Mouse (Mus musculus) myocyte (in vitro differentiated cells): ENCODE data around the gene 1700020D05Rik.

ENCODE experiments used
- E2F4 ChIP-seq: IDR thresholded peaks from one replicate; pipeline ENCODE4 v1.6.1; 2011; ENCODE audit warnings: mild to moderate bottlenecking, control low read depth, moderate library complexity; ENCODE audit not compliant: insufficient read depth
- MYOD1 ChIP-seq, 3 experiments: IDR thresholded peaks; one replicate each; pipeline ENCODE4 v1.6.1; 2011; ENCODE audit warnings: control low read depth in 2 of 3, low read depth in 2 of 3, mild to moderate bottlenecking in 2 of 3, moderate library complexity in 1 of 3; ENCODE audit not compliant: insufficient read length in 2 of 3, control insufficient read depth in 1 of 3
- MYOG ChIP-seq, 3 experiments: IDR thresholded peaks; one replicate each; pipeline ENCODE4 v1.6.1; 2011; ENCODE audit warnings: control low read depth in 2 of 3, low read depth in 2 of 3, mild to moderate bottlenecking in 2 of 3; ENCODE audit not compliant: insufficient read length in 2 of 3, control insufficient read depth in 1 of 3, insufficient read depth in 1 of 3
- POLR2A ChIP-seq: IDR thresholded peaks from one replicate; pipeline ENCODE4 v1.6.1; 2011; ENCODE audit warnings: low read depth, mild to moderate bottlenecking, control low read depth, moderate library complexity; ENCODE audit not compliant: insufficient read length
- TCF12 ChIP-seq: IDR thresholded peaks from one replicate; pipeline ENCODE4 v1.6.1; 2011; ENCODE audit warnings: mild to moderate bottlenecking, control low read depth; ENCODE audit not compliant: poor library complexity, insufficient read depth, severe bottlenecking

DNA sequence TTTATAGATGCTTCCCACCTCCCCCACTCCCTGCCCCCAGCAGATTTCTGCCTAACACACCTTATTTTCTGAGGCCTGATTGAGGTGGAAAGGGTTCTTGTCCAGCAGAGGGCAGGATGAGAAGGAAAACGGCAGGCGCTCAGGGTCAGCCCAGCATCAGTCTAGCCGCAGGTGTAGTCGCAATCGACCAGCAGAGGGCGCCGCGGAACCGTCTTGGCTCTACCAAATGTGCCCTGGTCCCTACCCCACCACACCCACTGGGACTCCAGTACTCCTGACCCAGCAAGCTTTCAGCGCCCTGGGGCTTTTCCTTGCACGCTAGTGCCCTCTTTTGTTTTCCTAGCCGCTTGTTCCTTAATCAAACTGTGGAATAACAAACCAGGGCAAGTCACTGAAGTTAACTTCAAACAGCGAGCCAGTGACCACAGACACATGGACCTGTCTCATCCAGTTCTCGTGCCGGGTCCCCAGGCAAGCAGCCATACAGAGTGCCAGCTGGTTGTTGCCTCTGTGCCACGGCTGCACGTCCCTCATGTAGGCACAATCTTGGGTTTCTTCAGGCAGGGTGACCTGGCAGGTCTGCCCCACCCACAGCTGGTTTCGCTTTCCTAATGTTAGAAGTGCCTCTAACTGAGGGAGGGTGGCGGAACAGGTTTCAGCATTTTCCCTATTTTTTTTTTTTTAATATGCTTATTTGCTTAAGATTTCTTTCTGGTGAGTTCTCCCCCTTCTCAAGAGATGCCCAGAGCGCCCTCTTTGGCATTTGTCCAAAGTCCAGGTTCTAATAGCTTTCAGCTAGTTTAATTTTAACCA is 25.9 kb upstream of the 1700020D05Rik start:
- TF ChIP-seq POLR2A (no peak), MYOG (IDR thresholded peaks at IDR 0.05; ENCODE audit: control insufficient read depth in 1 of 3, insufficient read depth in 1 of 3, insufficient read length in 2 of 3, low read depth in 2 of 3) (peak in 2 of 3 experiments; percentile 32 to 57), TCF12 (no peak), MYOD1 (IDR thresholded peaks at IDR 0.05; ENCODE audit: control insufficient read depth in 1 of 3, insufficient read length in 2 of 3, low read depth in 2 of 3) (peak in 2 of 3 experiments; percentile 54 to 66), E2F4 (no peak)
